ENCODE assay signal across 7 mouse cellular contexts in genomic region chr13:32169173-32169572, GRCm38 (mm10).
DNase-seq lines count a peak whose midpoint lies in the region; ATAC-seq and TF ChIP-seq lines count a peak whose summit lies in the region.

No protein-coding gene starts in this region.

- TF ChIP-seq CTCF in MEL (IDR thresholded peaks at IDR 0.05 in 2 of 3, conservative IDR thresholded peaks at IDR 0.05 in 1 of 3; ENCODE audit: control insufficient read depth in 1 of 3, insufficient read depth in 1 of 3, low read depth in 2 of 3, low read length in 3 of 3, poor library complexity in 1 of 3, severe bottlenecking in 1 of 3): no peak

- peaks cover 0 to 6% of the 10 kb centered on the region in 2 experiments; a peak in 3 of 4 replicates for H3K4me1 ChIP-seq in MEL (ENCODE audit: control insufficient read depth in 1 of 2, insufficient read depth in 2 of 2, low read length in 2 of 2)

- H3K9ac ChIP-seq in MEL (ENCODE audit: control insufficient read depth, low read depth, low read length, poor library complexity, severe bottlenecking): no peak overlapping the region

- H3K79me2 ChIP-seq in MEL (ENCODE audit: control insufficient read depth, insufficient read depth, low read length, poor library complexity): no peaks in the 10 kb centered on the region

- no peak overlapping the region for H3K27ac ChIP-seq in MEL (ENCODE audit: control insufficient read depth, low read depth, low read length)

- TF ChIP-seq RAD21 in MEL (IDR thresholded peaks at IDR 0.05; ENCODE audit: low read depth, low read length): no peak

- H3K4me3 ChIP-seq in MEL (ENCODE audit: control insufficient read depth in 1 of 2, insufficient read depth in 1 of 2, low read depth in 2 of 2, low read length in 2 of 2): peak overlapping the region in 1 of 2 experiments; percentile 16; a peak in 1 of 4 replicates

- no peaks in the 10 kb centered on the region for H3K27me3 ChIP-seq in MEL (ENCODE audit: control insufficient read depth in 1 of 2, insufficient read depth in 2 of 2, low read length in 2 of 2)

- DNase-seq in MEL (ENCODE audit: low read depth, low spot score): peak; percentile 65
- DNase-seq in embryo, embryonic 10 days (ENCODE audit: low spot score): peak; percentile 51
- peak; percentile 60 for DNase-seq in kidney, adult 11 months
- DNase-seq in lung, postnatal 25 days (ENCODE audit: low spot score): peak; percentile 74
- DNase-seq in thymus, postnatal 25 days: no peak
- no peak for DNase-seq in frontal cortex, postnatal 36 days (ENCODE audit: low spot score in 2 of 2)

- H3K36me3 ChIP-seq in MEL (ENCODE audit: control insufficient read depth in 1 of 2, insufficient read depth in 2 of 2, low read length in 2 of 2): peaks cover 0 to 11% of the 10 kb centered on the region in 2 experiments; a peak in 2 of 4 replicates

- H3K9me3 ChIP-seq in MEL (replicated peaks; ENCODE audit: insufficient read depth, low read length): no peaks in the 10 kb centered on the region

- peak; percentile 43 to 62; a peak in 3 of 4 replicates for TF ChIP-seq EP300 in MEL (IDR thresholded peaks at IDR 0.05; ENCODE audit: low read depth in 1 of 2, low read length in 2 of 2)

- ATAC-seq in megakaryocyte-erythroid progenitor cell, adult 5-6 weeks (replicated peaks; ENCODE audit: low FRiP score, low TSS enrichment, poor library complexity, severe bottlenecking): no peak

- TF ChIP-seq POLR2A in MEL (IDR thresholded peaks at IDR 0.05; ENCODE audit: control insufficient read depth in 1 of 2, insufficient read depth in 1 of 2, low read depth in 1 of 2, low read length in 2 of 2, poor library complexity in 1 of 2): no peak

TF ChIP-seq in MEL, 35 proteins besides CTCF, POLR2A, EP300 and RAD21:
- TF ChIP-seq TCF12 (IDR thresholded peaks at IDR 0.05; ENCODE audit: low read depth, low read length) (peak; percentile 38; the same call in 1 of the 2 replicates), RCOR1 (IDR thresholded peaks at IDR 0.05; ENCODE audit: low read depth, low read length) (peak; percentile 49; the same call in 1 of the 2 replicates), ZMIZ1 (IDR thresholded peaks at IDR 0.05; ENCODE audit: low read depth, low read length) (no peak), HCFC1 (IDR thresholded peaks at IDR 0.05; ENCODE audit: low read depth, low read length) (no peak), GATA1 (IDR thresholded peaks at IDR 0.05; ENCODE audit: low read depth, low read length) (peak; percentile 58), USF2 (IDR thresholded peaks at IDR 0.05; ENCODE audit: borderline replicate concordance in 1 of 2, insufficient read depth in 1 of 2, low read depth in 1 of 2, low read length in 2 of 2) (no peak), NRF1 (IDR thresholded peaks at IDR 0.05; ENCODE audit: insufficient read depth, low read depth, low read length, poor library complexity, severe bottlenecking) (no peak), USF1 (IDR thresholded peaks at IDR 0.05; ENCODE audit: low read depth, low read length) (no peak), TBP (IDR thresholded peaks at IDR 0.05; ENCODE audit: low read depth, low read length) (no peak), TAL1 (IDR thresholded peaks at IDR 0.05; ENCODE audit: low read length) (peak; percentile 63), SIN3A (IDR thresholded peaks at IDR 0.05; ENCODE audit: low read length) (peak; percentile 19; the same call in 1 of the 2 replicates), ELF1 (IDR thresholded peaks at IDR 0.05; ENCODE audit: low read depth, low read length) (0 out of 2 replicates have a peak, but pooled peaks have one; percentile 30), MXI1 (IDR thresholded peaks at IDR 0.05; ENCODE audit: low read depth, low read length) (no peak), E2F4 (IDR thresholded peaks at IDR 0.05; ENCODE audit: borderline replicate concordance, low read depth, low read length) (no peak)
TF ChIP-seq in MEL: peak in this region for 6.

Comparison
In these comparisons a context has a peak if more than half of its experiments do, and no peak if none do; other contexts are left out.
1. DNase-seq: peak in MEL (single experiment), embryo, embryonic 10 days (single experiment), kidney, adult 11 months (single experiment) and lung, postnatal 25 days (single experiment); none in thymus, postnatal 25 days (single experiment) and frontal cortex, postnatal 36 days (0 of 2).